Mouse (Mus musculus): ENCODE measurements at regions not wholly inside any gene's neighbourhood (a gene's known extent, or its start where the extent isn't known, plus 50 kb on each side); places are given as distances from the start of the nearest gene placed in this dataset.

GRCm38 (mm10) chr6:99843507-99843906 is 117.3 kb upstream of the Prok2 start:
- TF ChIP-seq EP300 (IDR thresholded peaks at IDR 0.05; ENCODE audit: insufficient read depth, low read depth, low read length): no peak
- TF ChIP-seq CTCF (IDR thresholded peaks at IDR 0.05): no peak
